Mouse (Mus musculus) retina, embryonic 14.5 days (tissue): ENCODE data around the gene Ifna7.
"Not testable (repeated sequence)": the region's sequence is repeated elsewhere in the genome, so short reads cannot be mapped to it uniquely, and the experiment has no call there.

ENCODE experiments used
- DNase-seq: peaks from one replicate; pipeline ENCODE4 v3.0.0-alpha.2; 2015; ENCODE audit warnings: low spot score

The Ifna7 gene

GRCm38 (mm10) chr4:88815928-88816327 lies at the start of gene Ifna7:
Ifna7 (plus strand) TSS chr4:88816228.
- DNase-seq, result no peak

GRCm38 (mm10) chr4:88773534-88773933 lies 42.5 kb upstream of the Ifna7 start, which contains the start of gene Gm13290:
Gm13290 (plus strand) TSS chr4:88773834.
- not testable (repeated sequence) for DNase-seq

- not testable (repeated sequence) for DNase-seq
Observed at GRCm38 (mm10) chr4:88776622-88777021, 39.4 kb upstream of the Ifna7 start, which contains the start of gene Gm13289. Gm13289 (plus strand) TSS chr4:88776922.

GRCm38 (mm10) chr4:88779550-88779949 lies 36.5 kb upstream of the Ifna7 start, which contains the start of gene Gm13272:
Gm13272 (plus strand) TSS chr4:88779850.
- not testable (repeated sequence) for DNase-seq

GRCm38 (mm10) chr4:88780320-88780719 lies 35.7 kb upstream of the Ifna7 start:
- DNase-seq, result not testable (repeated sequence)

- DNase-seq, result not testable (repeated sequence)
Observed at GRCm38 (mm10) chr4:88781831-88782230, 34.2 kb upstream of the Ifna7 start, which contains the start of gene Ifnz. Ifnz (plus strand) TSS chr4:88782131.

GRCm38 (mm10) chr4:88782335-88782734 lies 33.7 kb upstream of the Ifna7 start:
- not testable (repeated sequence) for DNase-seq

- DNase-seq, result not testable (repeated sequence)
Observed at GRCm38 (mm10) chr4:88785409-88785808, 30.6 kb upstream of the Ifna7 start, which contains the start of gene Gm13276. Gm13276 (plus strand) TSS chr4:88785709.

- not testable (repeated sequence) for DNase-seq
Observed at GRCm38 (mm10) chr4:88788402-88788801, 27.6 kb upstream of the Ifna7 start, which contains the start of gene Gm13277. Gm13277 (plus strand) TSS chr4:88788632.

- not testable (repeated sequence) for DNase-seq
Observed at GRCm38 (mm10) chr4:88791250-88791649, 24.8 kb upstream of the Ifna7 start, which contains the start of gene Gm13278. Gm13278 (plus strand) TSS chr4:88791550.

- not testable (repeated sequence) for DNase-seq
Observed at GRCm38 (mm10) chr4:88793936-88794675, 21.9 kb upstream of the Ifna7 start, which contains the start of gene Gm13275. Gm13275 (plus strand) TSS chr4:88794487.

GRCm38 (mm10) chr4:88797097-88797496 lies 18.9 kb upstream of the Ifna7 start, which contains the start of gene Gm13279:
Gm13279 (plus strand) TSS chr4:88797397.
- not testable (repeated sequence) for DNase-seq

GRCm38 (mm10) chr4:88799365-88799764 lies 16.7 kb upstream of the Ifna7 start, which contains the start of gene Gm13285:
Gm13285 (plus strand) TSS chr4:88799665.
- not testable (repeated sequence) for DNase-seq

- not testable (repeated sequence) for DNase-seq
Observed at GRCm38 (mm10) chr4:88802954-88803353, 13.1 kb upstream of the Ifna7 start, which contains the start of gene Gm13287. Gm13287 (plus strand) TSS chr4:88803254.

- DNase-seq, result not testable (repeated sequence)
Observed at GRCm38 (mm10) chr4:88805231-88805630, 10.8 kb upstream of the Ifna7 start, which contains the start of gene Gm13288. Gm13288 (plus strand) TSS chr4:88805531.

GRCm38 (mm10) chr4:88805761-88806160 lies 10.3 kb upstream of the Ifna7 start:
- DNase-seq, result not testable (repeated sequence)

GRCm38 (mm10) chr4:88819659-88820058 lies 3.6 kb downstream of the Ifna7 start, which contains the start of gene Ifna11:
Ifna11 (plus strand) TSS chr4:88819959.
- no peak for DNase-seq

GRCm38 (mm10) chr4:88822995-88823394 lies 7.0 kb downstream of the Ifna7 start:
- DNase-seq, result peak; percentile 48

GRCm38 (mm10) chr4:88827116-88827515 lies 11.1 kb downstream of the Ifna7 start, which contains the start of gene Ifna6:
Ifna6 (plus strand) TSS chr4:88827416.
- DNase-seq, result not testable (repeated sequence)

GRCm38 (mm10) chr4:88830523-88830922 lies 14.5 kb downstream of the Ifna7 start:
- DNase-seq, result peak; percentile 42

- DNase-seq, result not testable (repeated sequence)
Observed at GRCm38 (mm10) chr4:88835225-88835624, 19.2 kb downstream of the Ifna7 start, which contains the start of gene Ifna5. Ifna5 (plus strand) TSS chr4:88835525.

GRCm38 (mm10) chr4:88838828-88839227 lies 22.8 kb downstream of the Ifna7 start:
- DNase-seq, result peak; percentile 60
